In the genomic region with DNA sequence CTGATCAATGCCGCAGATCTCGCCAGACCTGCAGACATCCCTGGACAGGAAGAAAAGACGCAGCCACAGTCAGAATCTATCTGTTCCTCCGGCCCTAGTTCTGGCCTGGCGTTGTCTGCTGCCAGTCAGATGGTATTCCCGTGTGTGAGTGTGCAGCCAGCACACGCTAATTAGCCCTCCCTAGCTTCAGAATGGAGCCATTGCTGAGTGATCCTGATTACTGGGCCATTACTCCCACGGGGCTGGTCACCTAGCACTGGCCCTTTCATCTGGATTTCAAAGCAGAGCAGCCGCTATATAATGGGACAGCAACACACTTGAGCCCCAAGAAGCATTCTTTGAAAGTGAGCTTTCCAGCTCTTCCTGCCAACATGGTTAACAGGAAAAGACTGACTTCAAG, we compare ENCODE assay signal across 30 mouse cellular contexts. TPM values are rescaled to one million over a fixed set of nuclear protein-coding genes. Genes with fewer than 3 reads are reported as not detected.
DNase-seq lines count a peak whose midpoint lies in the region; ATAC-seq and TF ChIP-seq lines count a peak whose summit lies in the region.
"Had no signal": no experiment of that assay in that cellular context is flagged by ENCODE, and none has a peak within 500 bp of the region (broad histone marks: within the 10 kb centered on the region; RNA-seq: fewer than 3 reads in every experiment).

No protein-coding gene starts in this region.

- no peak for TF ChIP-seq CTCF in forebrain, postnatal 0 days (IDR thresholded peaks at IDR 0.05; ENCODE audit: low read depth)
- TF ChIP-seq CTCF in midbrain, postnatal 0 days (IDR thresholded peaks at IDR 0.05): no peak

- peak; percentile 44 for DNase-seq in forebrain, embryonic 14.5 days (ENCODE audit: low spot score)
- DNase-seq in forebrain, postnatal 0 days: no peak
- no peak for DNase-seq in midbrain, embryonic 10.5 days (ENCODE audit: low spot score)
- DNase-seq in midbrain, postnatal 0 days (ENCODE audit: low spot score): no peak
- DNase-seq in kidney, adult 9 months: no peak
- DNase-seq: adrenal gland, adult 8-10 months; adrenal gland, postnatal 14 days; adrenal gland, postnatal 36 days; B cell, adult 2 months; cerebellum, adult 11 months; cerebellum, adult 18-20 months; cerebellum, adult 8-10 months; cerebellum, adult 9-11 months; cerebellum, postnatal 14 days; cerebellum, postnatal 36 days; embryo, embryonic 11 days had no signal

- ATAC-seq in forebrain, embryonic 14.5 days: no peak
- no peak for ATAC-seq in forebrain, postnatal 0 days
- peak; percentile 65 for ATAC-seq in midbrain, embryonic 13.5 days
- ATAC-seq in midbrain, embryonic 15.5 days (replicated peaks): peak; percentile 27; the same call in 1 of the 2 replicates
- no peak for ATAC-seq in midbrain, postnatal 0 days (ENCODE audit: low FRiP score)
- ATAC-seq: activated CD4-positive, CD25-positive, alpha-beta regulatory T cell, adult 4 months; CD4-positive, CD25-positive, alpha-beta regulatory T cell, adult 4 months; forebrain, embryonic 15.5 days; Patski had no signal

- no peak overlapping the region for H3K27ac ChIP-seq in forebrain, embryonic 14.5 days (ENCODE audit: low read depth, low read length)
- H3K27ac ChIP-seq in forebrain, postnatal 0 days (ENCODE audit: low read depth, low read length): no peak overlapping the region
- peak overlapping the region; percentile 35; the same call in 1 of the 2 replicates for H3K27ac ChIP-seq in midbrain, embryonic 13.5 days
- H3K27ac ChIP-seq in midbrain, embryonic 10.5 days (replicated peaks): no peak overlapping the region
- no peak overlapping the region for H3K27ac ChIP-seq in midbrain, embryonic 15.5 days
- no peak overlapping the region for H3K27ac ChIP-seq in midbrain, postnatal 0 days (ENCODE audit: low read depth, low read length)
- H3K27ac ChIP-seq: embryonic facial prominence, embryonic 13.5 days; embryonic facial prominence, embryonic 15.5 days; forebrain, embryonic 10.5 days; forebrain, embryonic 12.5 days; forebrain, embryonic 15.5 days had no signal

- H3K9me3 ChIP-seq in forebrain, embryonic 14.5 days (replicated peaks; ENCODE audit: control insufficient read depth, low read length): no peaks in the 10 kb centered on the region
- H3K9me3 ChIP-seq in forebrain, postnatal 0 days (ENCODE audit: low read length): no peaks in the 10 kb centered on the region
- H3K9me3 ChIP-seq in midbrain, embryonic 13.5 days: no peaks in the 10 kb centered on the region
- no peaks in the 10 kb centered on the region for H3K9me3 ChIP-seq in midbrain, embryonic 10.5 days (replicated peaks)
- no peaks in the 10 kb centered on the region for H3K9me3 ChIP-seq in midbrain, embryonic 15.5 days
- H3K9me3 ChIP-seq in midbrain, postnatal 0 days (ENCODE audit: low read length): no peaks in the 10 kb centered on the region
- H3K9me3 ChIP-seq: embryonic facial prominence, embryonic 13.5 days; embryonic facial prominence, embryonic 15.5 days; forebrain, embryonic 10.5 days; forebrain, embryonic 12.5 days; forebrain, embryonic 15.5 days had no signal

- no peaks in the 10 kb centered on the region for H3K36me3 ChIP-seq in forebrain, embryonic 14.5 days (ENCODE audit: control insufficient read depth, insufficient read depth, low read length)
- H3K36me3 ChIP-seq in forebrain, postnatal 0 days (ENCODE audit: insufficient read depth): no peaks in the 10 kb centered on the region
- H3K36me3 ChIP-seq in midbrain, embryonic 13.5 days: no peaks in the 10 kb centered on the region
- H3K36me3 ChIP-seq in midbrain, embryonic 10.5 days: no peaks in the 10 kb centered on the region
- no peaks in the 10 kb centered on the region for H3K36me3 ChIP-seq in midbrain, embryonic 15.5 days (replicated peaks)
- no peaks in the 10 kb centered on the region for H3K36me3 ChIP-seq in midbrain, postnatal 0 days (ENCODE audit: insufficient read depth, low read length)
- H3K36me3 ChIP-seq: embryonic facial prominence, embryonic 13.5 days; embryonic facial prominence, embryonic 15.5 days; forebrain, embryonic 10.5 days; forebrain, embryonic 12.5 days; forebrain, embryonic 15.5 days; G1E had no signal

- H3K9ac ChIP-seq in forebrain, embryonic 14.5 days (ENCODE audit: low read length): no peak overlapping the region
- H3K9ac ChIP-seq in forebrain, postnatal 0 days: no peak overlapping the region
- no peak overlapping the region for H3K9ac ChIP-seq in midbrain, embryonic 13.5 days (replicated peaks)
- no peak overlapping the region for H3K9ac ChIP-seq in midbrain, embryonic 15.5 days
- no peak overlapping the region for H3K9ac ChIP-seq in midbrain, postnatal 0 days (replicated peaks; ENCODE audit: low read length, poor library complexity, severe bottlenecking)
- H3K9ac ChIP-seq: embryonic facial prominence, embryonic 13.5 days; embryonic facial prominence, embryonic 15.5 days; forebrain, embryonic 12.5 days; forebrain, embryonic 15.5 days had no signal

- H3K4me1 ChIP-seq in forebrain, embryonic 14.5 days (ENCODE audit: control insufficient read depth, insufficient read depth, low read length): no peaks in the 10 kb centered on the region
- H3K4me1 ChIP-seq in forebrain, postnatal 0 days (ENCODE audit: insufficient read depth): no peaks in the 10 kb centered on the region
- peaks cover 17% of the 10 kb centered on the region for H3K4me1 ChIP-seq in midbrain, embryonic 13.5 days (replicated peaks)
- H3K4me1 ChIP-seq in midbrain, embryonic 10.5 days: peaks cover 6% of the 10 kb centered on the region; the same call in 1 of the 2 replicates
- peaks cover 3% of the 10 kb centered on the region; the same call in 1 of the 2 replicates for H3K4me1 ChIP-seq in midbrain, embryonic 15.5 days
- H3K4me1 ChIP-seq in midbrain, postnatal 0 days (ENCODE audit: insufficient read depth, low read length): no peaks in the 10 kb centered on the region
- H3K4me1 ChIP-seq: embryonic facial prominence, embryonic 13.5 days; embryonic facial prominence, embryonic 15.5 days; forebrain, embryonic 15.5 days had no signal

- H3K4me2 ChIP-seq in forebrain, embryonic 14.5 days (ENCODE audit: low read length): no peak overlapping the region
- no peak overlapping the region for H3K4me2 ChIP-seq in forebrain, postnatal 0 days (ENCODE audit: low read depth)
- no peak overlapping the region for H3K4me2 ChIP-seq in midbrain, embryonic 13.5 days (replicated peaks)
- no peak overlapping the region for H3K4me2 ChIP-seq in midbrain, embryonic 15.5 days
- H3K4me2 ChIP-seq in midbrain, postnatal 0 days (ENCODE audit: low read depth, low read length, poor library complexity, severe bottlenecking): no peak overlapping the region
- H3K4me2 ChIP-seq: embryonic facial prominence, embryonic 13.5 days; embryonic facial prominence, embryonic 15.5 days; forebrain, embryonic 12.5 days; forebrain, embryonic 15.5 days had no signal

- no peaks in the 10 kb centered on the region for H3K27me3 ChIP-seq in forebrain, embryonic 14.5 days (replicated peaks; ENCODE audit: control insufficient read depth, insufficient read depth, low read length)
- no peaks in the 10 kb centered on the region for H3K27me3 ChIP-seq in forebrain, postnatal 0 days (ENCODE audit: insufficient read depth, low read length)
- H3K27me3 ChIP-seq in midbrain, embryonic 13.5 days: no peaks in the 10 kb centered on the region
- H3K27me3 ChIP-seq in midbrain, embryonic 10.5 days (ENCODE audit: low read depth, poor library complexity, severe bottlenecking): peaks cover 9% of the 10 kb centered on the region
- H3K27me3 ChIP-seq in midbrain, embryonic 15.5 days (replicated peaks): no peaks in the 10 kb centered on the region
- no peaks in the 10 kb centered on the region for H3K27me3 ChIP-seq in midbrain, postnatal 0 days (ENCODE audit: insufficient read depth, low read length)
- H3K27me3 ChIP-seq: CH12.LX; embryonic facial prominence, embryonic 13.5 days; embryonic facial prominence, embryonic 15.5 days; forebrain, embryonic 12.5 days; forebrain, embryonic 15.5 days; Patski had no signal

- WGBS in forebrain, embryonic 14.5 days: 39% methylated on average over 9 of the region's 9 CpGs
- 27% methylated on average over 9 of the region's 9 CpGs for WGBS in forebrain, postnatal 0 days
- 47% methylated on average over 9 of the region's 9 CpGs for WGBS in midbrain, embryonic 13.5 days
- 74% methylated on average over 9 of the region's 9 CpGs for WGBS in midbrain, embryonic 10.5 days
- whole genome bisulfite sequencing in midbrain, embryonic 15.5 days: 50% methylated on average over 9 of the region's 9 CpGs
- WGBS in midbrain, postnatal 0 days: 47% methylated on average over 9 of the region's 9 CpGs

- H3K4me3 ChIP-seq in forebrain, embryonic 14.5 days (ENCODE audit: low read depth, low read length): no peak overlapping the region
- H3K4me3 ChIP-seq in forebrain, postnatal 0 days (ENCODE audit: low read depth, low read length): no peak overlapping the region
- H3K4me3 ChIP-seq in midbrain, embryonic 13.5 days (replicated peaks): no peak overlapping the region
- no peak overlapping the region for H3K4me3 ChIP-seq in midbrain, embryonic 10.5 days
- no peak overlapping the region for H3K4me3 ChIP-seq in midbrain, embryonic 15.5 days
- H3K4me3 ChIP-seq in midbrain, postnatal 0 days (ENCODE audit: low read depth, low read length): no peak overlapping the region
- H3K4me3 ChIP-seq: embryonic facial prominence, embryonic 13.5 days; embryonic facial prominence, embryonic 15.5 days; erythroblast, embryonic 14.5 days; forebrain, embryonic 10.5 days; forebrain, embryonic 12.5 days; forebrain, embryonic 15.5 days had no signal

RNA-seq across cellular contexts. Expression of a gene that starts 9.8 kb away (rescaled TPM):
- 3.8 and 4.4 TPM in 2 replicates for polyA plus RNA-seq in forebrain, embryonic 14.5 days (2014; fragmentation: Nextera tagmentation; extraction: Ambion mirVana)
- 26.5 and 40.4 TPM in 2 replicates for total RNA-seq in forebrain, postnatal 0 days (2014; rRNA removed)
- polyA plus RNA-seq in forebrain, postnatal 0 days (2015; fragmentation: Nextera tagmentation; extraction: Ambion mirVana): 15.9 and 22.9 TPM in 2 replicates
- polyA plus RNA-seq in midbrain, embryonic 13.5 days (2015; fragmentation: Nextera tagmentation; extraction: Ambion mirVana): 6.7 and 8.6 TPM in 2 replicates
- 2.2 and 2.4 TPM in 2 replicates for polyA plus RNA-seq in midbrain, embryonic 10.5 days (2016; fragmentation: Nextera tagmentation; extraction: Ambion mirVana)
- 12.3 and 13.2 TPM in 2 replicates for polyA plus RNA-seq in midbrain, embryonic 15.5 days (2015; fragmentation: Nextera tagmentation; extraction: Ambion mirVana)
- total RNA-seq in midbrain, postnatal 0 days (2014; rRNA removed): 74.8 and 80.8 TPM in 2 replicates
- 29.5 and 33.7 TPM in 2 replicates for polyA plus RNA-seq in midbrain, postnatal 0 days (2015; fragmentation: Nextera tagmentation; extraction: Ambion mirVana)
- total RNA-seq: CH12.LX; common myeloid progenitor, adult 5-6 weeks had no signal
- polyA plus RNA-seq: activated CD4-positive, CD25-positive, alpha-beta regulatory T cell, adult 4 months; CD4-positive, CD25-positive, alpha-beta regulatory T cell, adult 4 months; erythroblast, embryonic 14.5 days; G1E; Patski had no signal

Comparison
In these comparisons a context has a peak if more than half of its experiments do, and no peak if none do; other contexts are left out.
1. ATAC-seq: peak in midbrain, embryonic 13.5 days (single experiment) and midbrain, embryonic 15.5 days (single experiment); none in forebrain, embryonic 14.5 days (single experiment), forebrain, postnatal 0 days (single experiment) and midbrain, postnatal 0 days (single experiment).